Mouse (Mus musculus): ENCODE results near the gene Atp6v1f.

DNA sequence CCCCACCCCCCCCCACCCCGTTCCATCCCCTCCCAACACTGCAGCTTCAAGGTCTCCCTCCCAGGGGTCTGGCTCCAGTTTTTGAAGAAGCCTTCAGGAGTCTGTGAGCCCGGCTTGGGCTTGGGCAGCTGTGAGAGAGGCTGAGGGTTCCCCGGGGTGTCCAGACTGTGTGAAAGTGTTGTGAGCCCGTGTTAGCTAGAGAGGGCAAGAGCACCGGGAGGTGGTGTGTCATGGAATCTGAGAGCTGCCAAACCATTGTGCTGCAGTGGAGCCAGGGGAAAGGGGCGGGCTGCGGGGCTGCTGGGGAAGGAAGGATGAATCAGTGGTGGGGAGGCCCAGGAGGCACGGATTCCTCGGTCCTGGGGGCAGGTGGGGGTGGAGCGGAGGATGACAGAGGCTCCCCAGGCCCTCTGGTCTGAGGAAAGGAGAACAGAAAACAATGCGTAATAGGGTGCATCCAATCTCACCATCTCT is 31.0 kb upstream of the Atp6v1f start:
- TF ChIP-seq GATA1 (IDR thresholded peaks at IDR 0.05; ENCODE audit: low read length) (no peak), TAL1 (IDR thresholded peaks at IDR 0.05; ENCODE audit: low read length) (no peak)
